Mouse (Mus musculus): Measurements from ENCODE around the gene Spon1. TPM values are rescaled to one million over a fixed set of nuclear protein-coding genes. Genes with fewer than 3 reads are reported as not detected.

Spon1 gene
- polyA plus RNA-seq, 1 experiment from 2014 or later: 19.1 TPM

DNA sequence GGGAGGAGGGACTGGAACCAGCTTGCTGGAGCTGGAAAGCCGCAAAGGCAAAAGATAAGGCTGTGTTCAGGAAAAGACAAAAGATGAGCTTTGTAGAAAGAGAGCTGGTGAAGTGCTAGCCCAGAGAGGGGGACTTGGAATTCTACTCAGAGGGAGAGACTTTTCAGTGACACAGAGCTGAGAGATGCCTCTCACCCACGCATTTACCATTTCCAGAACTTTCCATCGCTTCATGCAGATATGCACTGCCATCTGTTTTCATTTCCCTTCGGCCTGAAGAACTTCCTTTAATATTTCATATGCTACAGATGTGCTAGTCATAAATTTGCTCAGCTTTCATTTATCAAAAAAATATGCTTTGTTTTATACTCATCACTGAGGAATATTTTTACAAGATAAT, 150.1 kb downstream of the Spon1 start:
- Histone ChIP-seq H3K4me1 (no peaks in the 10 kb centered on the region), H3K9ac (no peak overlapping the region), H3K27ac (peak overlapping the region; percentile 50; the same call in 1 of the 2 replicates), H3K27me3 (no peaks in the 10 kb centered on the region), H3K9me3 (no peaks in the 10 kb centered on the region), H3K4me3 (no peak overlapping the region), H3K4me2 (no peak overlapping the region), H3K36me3 (no peaks in the 10 kb centered on the region)
- WGBS: 57% methylated on average over 4 of the region's 4 CpGs
- ATAC-seq (ENCODE audit: insufficient number of reproducible peaks, low FRiP score, low TSS enrichment, low read depth): no peak

DNA sequence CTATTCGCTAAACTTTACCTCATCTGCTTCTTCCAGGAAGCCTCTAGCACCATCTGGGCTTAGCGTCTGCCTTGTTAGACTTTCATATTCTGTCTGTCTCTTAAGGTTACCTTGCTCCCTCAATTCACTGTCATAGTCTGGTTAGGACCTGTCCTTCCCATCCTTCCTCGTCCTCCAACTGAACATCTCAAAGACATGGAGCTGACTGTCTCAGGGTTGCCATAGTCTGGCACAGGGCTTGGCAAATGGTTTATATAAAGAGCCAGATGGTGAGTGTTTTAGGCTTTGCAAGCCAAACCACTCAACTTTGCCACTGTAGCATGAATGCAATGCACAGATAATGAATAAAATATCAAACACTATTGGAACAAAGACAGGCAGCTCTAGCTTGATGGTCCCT, 153.1 kb downstream of the Spon1 start:
- Histone ChIP-seq H3K36me3 (no peaks in the 10 kb centered on the region), H3K9ac (no peak overlapping the region)

DNA sequence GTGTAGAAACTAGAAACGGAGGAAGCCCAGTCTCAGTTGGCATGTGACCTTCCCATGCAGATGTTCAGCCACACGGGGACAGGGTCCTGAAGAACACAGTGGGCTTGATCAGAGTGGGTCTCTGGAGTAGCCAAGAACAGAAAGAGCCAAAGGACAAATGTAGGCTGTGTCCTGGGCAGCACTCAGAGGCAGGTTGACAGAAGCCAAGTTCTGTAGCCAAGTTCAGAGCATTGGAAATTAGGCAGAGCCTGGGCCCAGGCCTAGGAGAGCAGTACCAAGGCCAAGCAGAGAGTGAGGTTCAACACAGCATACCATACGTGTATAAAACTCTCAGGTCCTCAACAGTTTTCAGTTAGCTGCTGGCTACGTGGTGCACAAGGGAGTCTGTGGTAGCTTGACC, 153.7 kb downstream of the Spon1 start:
- Histone ChIP-seq H3K27ac (no peak overlapping the region), H3K9ac (no peak overlapping the region), H3K27me3 (no peaks in the 10 kb centered on the region), H3K9me3 (no peaks in the 10 kb centered on the region), H3K36me3 (no peaks in the 10 kb centered on the region), H3K4me2 (no peak overlapping the region), H3K4me1 (no peaks in the 10 kb centered on the region), H3K4me3 (no peak overlapping the region)
- no peak for ATAC-seq (ENCODE audit: insufficient number of reproducible peaks, low FRiP score, low TSS enrichment, low read depth)
- WGBS: 74% methylated on average over 4 of the region's 4 CpGs

More for the DNA sequence above, 153.1 kb downstream of the Spon1 start:
- H3K27ac ChIP-seq: no peak overlapping the region
- no peaks in the 10 kb centered on the region for H3K27me3 ChIP-seq
- ATAC-seq (ENCODE audit: insufficient number of reproducible peaks, low FRiP score, low TSS enrichment, low read depth): no peak
- H3K4me2 ChIP-seq: no peak overlapping the region
- no peak overlapping the region for H3K4me3 ChIP-seq
- no peaks in the 10 kb centered on the region for H3K9me3 ChIP-seq
- 87% methylated on average over 3 of the region's 3 CpGs for WGBS
- H3K4me1 ChIP-seq: no peaks in the 10 kb centered on the region

DNA sequence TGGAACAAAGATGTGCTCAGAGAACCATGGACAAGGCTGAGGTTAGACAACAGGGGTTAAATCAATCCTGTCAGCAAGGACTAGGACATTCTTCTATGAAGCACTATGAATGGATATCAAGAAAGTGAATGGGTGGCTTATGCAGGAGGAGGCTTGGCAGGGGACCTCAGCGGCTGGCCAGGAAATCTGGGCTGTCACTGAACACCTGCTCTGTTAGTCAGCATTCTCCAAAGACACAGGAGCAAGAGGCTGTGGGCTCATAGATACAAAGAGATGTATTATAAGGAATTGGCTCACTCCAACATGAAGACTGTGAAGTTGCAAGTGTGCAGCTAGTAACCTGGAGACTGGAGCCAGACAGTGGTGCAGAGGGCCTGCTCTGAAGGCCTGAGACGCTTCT, 154.3 kb downstream of the Spon1 start:
- Histone ChIP-seq H3K4me3 (no peak overlapping the region), H3K4me1 (no peaks in the 10 kb centered on the region), H3K27ac (no peak overlapping the region), H3K4me2 (no peak overlapping the region), H3K9ac (no peak overlapping the region), H3K36me3 (no peaks in the 10 kb centered on the region), H3K27me3 (no peaks in the 10 kb centered on the region), H3K9me3 (no peaks in the 10 kb centered on the region)
- 74% methylated on average over 2 of the region's 2 CpGs for WGBS
- ATAC-seq (ENCODE audit: insufficient number of reproducible peaks, low FRiP score, low TSS enrichment, low read depth): no peak

DNA sequence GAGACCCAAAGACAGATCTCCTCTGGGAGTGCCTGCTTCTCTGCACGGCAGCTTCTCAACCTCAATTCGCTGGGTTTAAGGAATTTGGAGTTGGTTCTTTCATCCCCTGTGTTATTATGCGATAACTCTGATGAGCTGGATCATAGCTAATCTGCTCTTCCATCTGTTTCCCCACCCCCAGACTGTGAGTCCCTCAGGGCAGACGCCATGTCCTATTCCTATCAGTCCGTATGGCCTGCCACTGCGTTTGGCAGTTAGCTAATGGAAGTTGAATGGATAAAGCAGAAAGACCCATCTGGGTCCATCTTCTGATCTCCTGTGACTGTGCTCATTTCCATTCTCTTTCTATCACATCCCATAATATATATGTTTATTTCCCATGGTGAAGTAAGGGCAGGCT, 158.8 kb downstream of the Spon1 start:
- Histone ChIP-seq H3K27ac (no peak overlapping the region), H3K4me3 (no peak overlapping the region), H3K27me3 (no peaks in the 10 kb centered on the region), H3K36me3 (no peaks in the 10 kb centered on the region), H3K4me2 (no peak overlapping the region), H3K4me1 (no peaks in the 10 kb centered on the region), H3K9me3 (no peaks in the 10 kb centered on the region), H3K9ac (no peak overlapping the region)
- 83% methylated on average over 6 of the region's 6 CpGs for WGBS
- ATAC-seq (ENCODE audit: insufficient number of reproducible peaks, low FRiP score, low TSS enrichment, low read depth): no peak

DNA sequence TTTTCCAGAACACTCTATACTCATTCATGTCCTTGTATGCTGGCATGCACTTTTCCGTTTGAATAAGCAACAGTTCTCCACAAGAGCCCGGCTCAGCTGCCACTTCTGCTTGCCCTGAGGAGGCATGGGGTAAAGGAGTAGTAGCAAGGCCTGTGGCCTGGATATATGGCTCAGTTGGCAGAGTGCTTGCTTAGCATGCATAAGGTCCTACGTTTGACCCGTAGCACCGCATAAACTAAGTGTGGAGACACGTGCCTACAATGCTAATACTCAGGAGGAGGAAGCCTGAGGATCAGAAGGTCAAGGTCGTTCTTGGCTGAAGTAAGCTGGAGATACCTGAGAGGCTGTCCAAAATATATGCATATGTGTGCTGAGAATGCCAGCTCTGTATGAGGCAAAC, 185.1 kb downstream of the Spon1 start:
- Histone ChIP-seq H3K9ac (no peak overlapping the region), H3K9me3 (no peaks in the 10 kb centered on the region), H3K27me3 (no peaks in the 10 kb centered on the region), H3K27ac (no peak overlapping the region), H3K4me3 (no peak overlapping the region), H3K4me2 (no peak overlapping the region), H3K36me3 (no peaks in the 10 kb centered on the region), H3K4me1 (no peaks in the 10 kb centered on the region)
- 82% methylated on average over 7 of the region's 7 CpGs for WGBS
- ATAC-seq (ENCODE audit: insufficient number of reproducible peaks, low FRiP score, low TSS enrichment, low read depth): no peak

DNA sequence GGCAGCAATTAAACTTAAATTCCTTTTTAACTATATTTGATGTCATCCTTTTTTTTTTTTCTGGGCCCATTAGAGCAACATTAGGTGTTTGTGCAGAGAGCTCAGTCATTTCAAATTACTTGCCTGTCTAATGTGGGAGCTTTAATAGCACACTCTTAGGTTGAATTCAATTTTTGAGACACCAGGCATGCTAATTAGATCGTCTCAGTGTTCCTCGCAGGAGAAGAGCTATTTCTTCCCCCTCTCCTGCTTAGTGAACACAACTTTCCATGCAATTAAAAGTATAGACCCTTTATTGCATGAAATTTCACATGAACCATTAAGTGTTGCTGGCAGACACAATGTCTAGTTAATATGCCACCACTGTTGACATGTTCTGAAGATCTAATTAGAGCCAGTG, 189.6 kb downstream of the Spon1 start:
- Histone ChIP-seq H3K36me3 (no peaks in the 10 kb centered on the region), H3K4me1 (no peaks in the 10 kb centered on the region), H3K27ac (no peak overlapping the region), H3K9ac (no peak overlapping the region), H3K27me3 (no peaks in the 10 kb centered on the region), H3K9me3 (no peaks in the 10 kb centered on the region), H3K4me3 (no peak overlapping the region), H3K4me2 (no peak overlapping the region)
- 48% methylated on average over 2 of the region's 2 CpGs for WGBS
- ATAC-seq (ENCODE audit: insufficient number of reproducible peaks, low FRiP score, low TSS enrichment, low read depth): no peak

DNA sequence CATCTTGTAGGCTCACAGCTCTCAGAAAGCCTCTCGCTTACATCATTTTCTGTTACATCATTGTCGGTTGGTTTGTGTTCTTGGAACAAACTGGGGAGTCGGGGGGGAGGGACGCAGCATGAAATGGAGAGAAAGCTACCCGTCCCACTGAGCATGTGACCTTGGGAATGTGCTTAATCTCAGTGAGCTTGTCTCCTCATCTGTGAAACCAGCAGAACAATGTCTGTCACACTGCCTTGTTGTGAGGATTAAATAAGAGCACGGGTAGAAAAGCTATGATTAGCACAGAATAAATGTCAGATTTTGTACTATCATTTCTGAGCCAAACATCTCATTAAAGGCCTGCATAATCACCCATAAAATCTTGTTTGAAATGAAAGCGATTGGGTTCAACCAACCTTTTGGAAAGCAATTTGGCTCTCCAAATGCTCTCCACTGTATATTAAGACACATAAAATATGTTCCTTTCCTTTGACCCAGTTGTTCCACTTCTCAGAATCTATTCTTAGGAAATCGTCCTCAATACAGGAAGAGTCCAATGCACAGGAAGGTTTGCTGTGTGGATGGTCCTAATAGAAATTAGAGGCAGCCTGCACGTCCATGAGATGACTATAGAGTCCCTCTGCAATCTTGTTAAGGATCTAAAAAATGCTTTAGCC, 195.2 kb downstream of the Spon1 start:
- Histone ChIP-seq H3K4me3 (no peak overlapping the region), H3K9me3 (no peaks in the 10 kb centered on the region), H3K9ac (no peak overlapping the region), H3K4me1 (no peaks in the 10 kb centered on the region), H3K36me3 (no peaks in the 10 kb centered on the region), H3K27ac (no peak overlapping the region), H3K27me3 (no peaks in the 10 kb centered on the region), H3K4me2 (no peak overlapping the region)
- ATAC-seq (ENCODE audit: insufficient number of reproducible peaks, low FRiP score, low TSS enrichment, low read depth): no peak
- WGBS: 73% methylated on average over 9 of the region's 9 CpGs

DNA sequence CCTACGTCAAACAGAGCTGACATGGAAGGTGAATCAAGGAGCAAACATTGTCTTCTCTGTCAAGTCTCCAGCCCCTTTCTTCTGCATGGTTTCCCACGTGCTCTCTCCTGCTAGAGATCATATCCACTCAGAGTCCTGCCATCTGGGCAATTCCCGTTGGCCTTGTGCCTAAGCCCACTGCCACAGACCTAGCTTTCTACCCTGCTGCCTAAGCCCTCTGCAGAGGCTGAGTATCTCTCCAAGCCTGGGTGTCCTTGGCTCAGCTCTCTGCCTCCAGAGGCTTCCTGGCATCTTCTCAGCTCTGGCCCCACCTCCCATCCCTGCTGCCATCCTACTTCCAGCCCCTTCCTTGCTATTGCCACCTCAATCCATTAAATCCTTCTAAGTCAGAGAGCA, 195.7 kb downstream of the Spon1 start:
- no peaks in the 10 kb centered on the region for H3K4me1 ChIP-seq
- WGBS: 64% methylated on average over 3 of the region's 3 CpGs
- no peak overlapping the region for H3K9ac ChIP-seq
- no peaks in the 10 kb centered on the region for H3K36me3 ChIP-seq
- H3K4me3 ChIP-seq: no peak overlapping the region
- no peaks in the 10 kb centered on the region for H3K27me3 ChIP-seq
- H3K27ac ChIP-seq: no peak overlapping the region
- ATAC-seq (ENCODE audit: insufficient number of reproducible peaks, low FRiP score, low TSS enrichment, low read depth): no peak
- H3K9me3 ChIP-seq: no peaks in the 10 kb centered on the region
- H3K4me2 ChIP-seq: no peak overlapping the region

DNA sequence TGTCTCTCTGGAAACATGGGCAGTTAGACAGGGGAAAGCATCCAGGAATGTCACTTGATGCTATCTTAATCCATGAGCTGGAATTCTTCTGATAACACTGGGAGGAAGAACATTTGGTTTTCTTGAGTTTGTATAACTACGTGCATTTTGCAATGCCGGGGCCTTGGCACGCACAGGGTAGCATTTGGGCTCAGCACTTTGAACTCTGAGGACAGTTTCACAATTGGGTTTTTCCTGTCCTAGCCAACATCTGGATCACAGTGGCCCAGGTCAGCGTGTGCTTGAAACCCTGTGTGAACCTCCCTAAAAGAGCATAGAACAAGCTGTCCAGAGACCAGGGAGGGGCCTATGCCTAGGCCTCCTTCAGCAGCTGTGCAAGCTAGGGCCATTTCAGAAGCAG, 196.3 kb downstream of the Spon1 start:
- 74% methylated on average over 4 of the region's 4 CpGs for WGBS
- no peak overlapping the region for H3K4me3 ChIP-seq
- H3K27me3 ChIP-seq: no peaks in the 10 kb centered on the region
- no peak overlapping the region for H3K4me2 ChIP-seq
- ATAC-seq (ENCODE audit: insufficient number of reproducible peaks, low FRiP score, low TSS enrichment, low read depth): no peak
- no peaks in the 10 kb centered on the region for H3K4me1 ChIP-seq
- H3K9me3 ChIP-seq: no peaks in the 10 kb centered on the region
- H3K36me3 ChIP-seq: no peaks in the 10 kb centered on the region
- no peak overlapping the region for H3K9ac ChIP-seq
- H3K27ac ChIP-seq: no peak overlapping the region

DNA sequence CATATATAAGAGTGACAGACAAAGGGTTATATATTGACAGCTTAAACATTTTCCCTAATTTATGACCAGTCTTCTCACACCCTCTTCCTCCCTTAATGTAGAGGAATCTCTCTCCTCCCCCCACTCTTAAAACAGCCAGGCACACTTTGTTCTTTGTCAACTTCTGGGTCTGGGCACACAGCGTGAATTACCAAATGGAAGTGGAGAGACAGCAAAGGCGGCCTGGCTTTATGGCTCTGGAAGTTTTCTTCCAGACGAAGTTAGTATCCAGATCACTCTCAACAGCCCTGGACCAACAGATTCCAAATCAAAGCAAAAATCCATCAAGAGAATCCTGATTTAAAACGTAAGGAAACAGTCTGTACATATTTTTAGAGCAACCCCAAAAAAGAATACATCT, 198.0 kb downstream of the Spon1 start:
- no peaks in the 10 kb centered on the region for H3K9me3 ChIP-seq
- no peak overlapping the region for H3K27ac ChIP-seq
- no peak overlapping the region for H3K4me3 ChIP-seq

DNA sequence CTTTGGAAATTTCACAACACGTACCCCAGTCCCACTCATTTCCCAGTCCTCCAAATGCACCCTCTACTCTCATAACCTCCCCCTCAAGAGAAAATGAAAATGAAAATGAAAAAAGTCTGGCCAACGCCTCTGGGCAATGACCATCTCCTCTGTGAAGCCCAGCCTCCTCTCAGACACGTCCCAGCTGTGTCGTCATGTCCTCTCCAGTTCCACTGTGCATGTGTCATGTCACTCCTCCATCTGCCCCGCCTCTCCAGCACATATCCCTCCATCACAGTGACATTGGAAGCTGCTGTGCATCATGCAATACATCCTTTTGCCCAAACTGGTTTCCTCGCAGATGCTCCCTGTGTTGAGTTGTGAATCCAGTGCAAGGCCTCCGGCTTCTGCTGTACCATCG, 199.8 kb downstream of the Spon1 start:
- Histone ChIP-seq H3K9ac (no peak overlapping the region), H3K27ac (no peak overlapping the region), H3K4me2 (no peak overlapping the region), H3K9me3 (no peaks in the 10 kb centered on the region), H3K4me1 (no peaks in the 10 kb centered on the region), H3K4me3 (no peak overlapping the region), H3K36me3 (no peaks in the 10 kb centered on the region), H3K27me3 (no peaks in the 10 kb centered on the region)
- 82% methylated on average over 8 of the region's 8 CpGs for WGBS
- no peak for ATAC-seq (ENCODE audit: insufficient number of reproducible peaks, low FRiP score, low TSS enrichment, low read depth)

More for the DNA sequence above, 198.0 kb downstream of the Spon1 start:
- H3K4me1 ChIP-seq: no peaks in the 10 kb centered on the region
- no peaks in the 10 kb centered on the region for H3K27me3 ChIP-seq
- ATAC-seq (ENCODE audit: insufficient number of reproducible peaks, low FRiP score, low TSS enrichment, low read depth): no peak
- no peaks in the 10 kb centered on the region for H3K36me3 ChIP-seq
- no peak overlapping the region for H3K4me2 ChIP-seq
- 24% methylated on average over 4 of the region's 4 CpGs for WGBS
- no peak overlapping the region for H3K9ac ChIP-seq

DNA sequence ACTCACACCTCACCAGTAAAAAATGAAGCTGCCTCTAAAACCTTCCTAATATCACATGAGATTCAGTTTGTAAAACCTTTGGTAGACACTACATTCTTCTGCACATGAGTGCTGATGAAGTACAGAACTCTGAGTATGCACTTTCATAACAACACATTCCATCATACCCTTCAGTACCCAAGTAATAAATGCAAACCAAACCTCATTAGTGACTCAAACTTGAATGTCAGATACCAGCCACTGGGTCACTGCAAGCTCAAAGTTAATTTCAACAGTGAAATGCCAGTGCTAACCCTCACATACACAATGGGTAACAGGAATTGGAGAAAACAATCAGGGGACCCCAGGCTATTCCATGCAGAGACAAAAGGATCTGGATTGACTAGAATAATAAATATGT, 203.4 kb downstream of the Spon1 start:
- Histone ChIP-seq H3K4me1 (no peaks in the 10 kb centered on the region), H3K9ac (no peak overlapping the region), H3K27me3 (no peaks in the 10 kb centered on the region; the same call in 1 of the 2 replicates), H3K9me3 (no peaks in the 10 kb centered on the region), H3K4me3 (no peak overlapping the region), H3K36me3 (no peaks in the 10 kb centered on the region), H3K27ac (no peak overlapping the region), H3K4me2 (no peak overlapping the region)
- ATAC-seq (ENCODE audit: insufficient number of reproducible peaks, low FRiP score, low TSS enrichment, low read depth): no peak
